Mouse (Mus musculus) heart, adult 2 months (tissue): ENCODE data around the gene Mbnl2. TPM values are rescaled to one million over a fixed set of nuclear protein-coding genes. Genes with fewer than 3 reads are reported as not detected.

Source experiments
- DNase-seq, 2 experiments: peaks; one replicate each; pipeline ENCODE4 v3.0.0; 2021
- H3K27ac ChIP-seq: fragments of 200-600 bp; 2 replicates; pipeline ENCODE4 v1.8.1; 2022
- H3K27me3 ChIP-seq: fragments of 200-500 bp; 2 replicates; pipeline ENCODE4 v1.6.1; 2012; ENCODE audit warnings: mild to moderate bottlenecking, low read length, inconsistent platforms, mixed read lengths; ENCODE audit not compliant: control insufficient read depth, insufficient read depth
- H3K36me3 ChIP-seq: fragments of 200-500 bp; 2 replicates; pipeline ENCODE4 v1.6.1; 2012; ENCODE audit warnings: low read length, inconsistent platforms; ENCODE audit not compliant: control insufficient read depth, insufficient read depth
- H3K4me1 ChIP-seq: fragments of 200-500 bp; 2 replicates; pipeline ENCODE4 v1.6.1; 2011; ENCODE audit warnings: low read length; ENCODE audit not compliant: control insufficient read depth, insufficient read depth
- H3K4me3 ChIP-seq: fragments of 200-600 bp; 2 replicates; pipeline ENCODE4 v1.8.1; 2022
- H3K79me2 ChIP-seq: fragments of 200-500 bp; replicated peaks from 2 replicates; pipeline ENCODE4 v1.6.1; 2012; ENCODE audit warnings: mild to moderate bottlenecking, inconsistent platforms, low read length, moderate library complexity, mixed read lengths; ENCODE audit not compliant: control insufficient read depth, insufficient read depth
- H3K9ac ChIP-seq: fragments of 200-500 bp; 2 replicates; pipeline ENCODE4 v1.6.1; 2012; ENCODE audit warnings: low read depth, mild to moderate bottlenecking, control low read depth, inconsistent platforms, low read length, mixed read lengths
- CTCF ChIP-seq: fragments of 200-600 bp; IDR thresholded peaks from 2 replicates; pipeline ENCODE4 v1.8.1; 2022; ENCODE audit warnings: antibody characterized with exemption, mild to moderate bottlenecking, moderate library complexity
- EP300 ChIP-seq: fragments of 200-500 bp; IDR thresholded peaks from 2 replicates; pipeline ENCODE4 v1.6.1; 2011; ENCODE audit warnings: low read depth, low read length, control low read depth; ENCODE audit not compliant: insufficient read depth
- POLR2A ChIP-seq: fragments of 200-500 bp; IDR thresholded peaks from 2 replicates; pipeline ENCODE4 v1.6.1; 2011; ENCODE audit warnings: mild to moderate bottlenecking, low read depth, low read length, control low read depth; ENCODE audit not compliant: insufficient read depth
- WGBS: fragments of 180-500 bp; shearing (Covaris S2); methylation state at CpG from one replicate; pipeline ENCODE4 v1.1.7; 2018; 5-methylcytosine and 5-hydroxymethylcytosine counted together
- intact Hi-C: fragments of 180-260 bp; cut with DNase I; formaldehyde crosslinking; loops from one replicate; pipeline ENCODE4 v1.15.1; 2025
- polyA plus RNA-seq: library from polyadenylated mRNA; depleted of rRNA; stranded (reverse); fragments of >200 nt; gene quantifications from 2 replicates; pipeline ENCODE4 v1.2.3, GENCODE M21; 2012
- total RNA-seq, 2 experiments: library from RNA; stranded (reverse); gene quantifications; 2 replicates each; pipeline ENCODE4 v1.2.3; 2021

The Mbnl2 gene
- total and polyA plus RNA-seq, 3 experiments: 91.1 to 258 (median 221) TPM

DNA sequence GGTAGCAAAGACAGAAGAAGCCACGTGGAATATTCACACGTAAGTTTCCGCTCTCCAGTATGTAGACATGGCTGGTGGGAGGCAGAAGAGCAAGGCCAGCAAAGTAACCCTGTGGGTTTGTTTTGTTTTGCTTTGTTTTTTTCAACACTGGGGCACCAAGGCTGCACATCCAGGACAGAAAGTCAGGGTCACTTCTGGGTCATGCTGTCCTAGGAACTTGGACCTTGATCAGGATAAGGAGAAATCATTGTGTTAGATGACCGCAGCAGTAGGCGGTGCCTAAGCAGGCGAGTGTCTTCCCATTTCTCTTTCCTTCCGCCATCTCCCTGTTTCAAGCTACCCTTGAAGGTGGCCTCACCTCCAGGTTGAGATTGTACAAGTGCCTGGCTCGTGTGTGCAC, 91.5 kb downstream of the Mbnl2 start:
- Histone ChIP-seq H3K27ac (peak overlapping the region; percentile 39), H3K27me3 (no peaks in the 10 kb centered on the region), H3K4me1 (peaks cover 57% of the 10 kb centered on the region), H3K79me2 (peaks cover 21% of the 10 kb centered on the region), H3K4me3 (no peak overlapping the region), H3K9ac (no peak overlapping the region), H3K36me3 (peaks cover 33% of the 10 kb centered on the region)
- intact Hi-C loops: no loop called here
- 64% methylated on average over 8 of the region's 8 CpGs for WGBS
- DNase-seq: peak in 1 of 2 experiments; percentile 35
- TF ChIP-seq POLR2A: no peak
- TF ChIP-seq EP300: peak; percentile 75

DNA sequence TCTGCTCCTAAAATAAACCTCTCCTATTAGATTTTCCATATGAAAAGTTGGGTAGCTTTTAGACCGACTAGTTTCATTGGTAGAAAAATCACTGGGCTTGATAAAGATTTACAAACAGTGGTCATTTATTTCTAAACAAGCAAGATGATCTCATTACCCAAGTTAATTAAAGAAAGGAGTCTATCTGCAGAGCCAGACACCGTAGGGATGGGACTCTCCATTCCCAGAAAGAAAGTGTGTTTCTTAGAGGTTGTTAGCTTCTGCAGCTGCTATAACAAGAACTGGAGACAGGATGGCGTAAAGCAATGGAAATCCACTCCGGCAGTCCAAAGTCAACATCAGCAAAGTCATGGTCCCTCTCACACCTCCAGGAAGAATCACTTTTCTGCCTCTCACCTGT, 92.1 kb downstream of the Mbnl2 start:
- intact Hi-C loops: no loop called here
- Histone ChIP-seq H3K4me1 (peaks cover 59% of the 10 kb centered on the region), H3K27ac (peak overlapping the region; percentile 39), H3K79me2 (peaks cover 23% of the 10 kb centered on the region), H3K4me3 (no peak overlapping the region), H3K9ac (no peak overlapping the region), H3K36me3 (peaks cover 37% of the 10 kb centered on the region), H3K27me3 (no peaks in the 10 kb centered on the region)
- DNase-seq: no peak
- TF ChIP-seq CTCF (no peak), POLR2A (no peak), EP300 (no peak)
- WGBS: 71% methylated on average over 4 of the region's 4 CpGs

DNA sequence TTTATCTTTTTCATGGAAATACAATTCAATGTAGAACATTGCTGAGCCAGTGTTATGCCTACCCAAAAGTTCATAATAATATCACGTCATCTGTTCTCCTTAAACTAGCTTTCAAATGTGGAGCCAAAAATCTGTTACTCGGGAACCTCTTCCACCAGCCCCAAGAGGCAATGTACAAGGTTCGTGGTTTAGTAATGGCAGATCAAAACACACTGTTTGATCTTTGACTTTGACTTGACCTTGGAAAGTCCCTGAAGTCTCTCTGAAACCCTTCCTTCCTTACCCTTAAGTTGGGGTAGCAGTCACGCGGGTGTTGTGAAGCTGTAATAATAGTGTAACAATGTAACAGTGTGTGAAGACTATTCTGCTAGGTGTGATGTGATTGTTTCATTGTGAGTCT, 93.0 kb downstream of the Mbnl2 start:
- Histone ChIP-seq H3K79me2 (peaks cover 21% of the 10 kb centered on the region), H3K4me1 (peaks cover 56% of the 10 kb centered on the region), H3K9ac (peak overlapping the region; percentile 35), H3K27me3 (no peaks in the 10 kb centered on the region), H3K36me3 (peaks cover 44% of the 10 kb centered on the region), H3K4me3 (no peak overlapping the region), H3K27ac (peak overlapping the region; percentile 74)
- DNase-seq: no peak
- no peak for TF ChIP-seq EP300
- TF ChIP-seq POLR2A: no peak
- TF ChIP-seq CTCF: no peak
- intact Hi-C loops: no loop called here
- WGBS: 42% methylated on average over 5 of the region's 5 CpGs

DNA sequence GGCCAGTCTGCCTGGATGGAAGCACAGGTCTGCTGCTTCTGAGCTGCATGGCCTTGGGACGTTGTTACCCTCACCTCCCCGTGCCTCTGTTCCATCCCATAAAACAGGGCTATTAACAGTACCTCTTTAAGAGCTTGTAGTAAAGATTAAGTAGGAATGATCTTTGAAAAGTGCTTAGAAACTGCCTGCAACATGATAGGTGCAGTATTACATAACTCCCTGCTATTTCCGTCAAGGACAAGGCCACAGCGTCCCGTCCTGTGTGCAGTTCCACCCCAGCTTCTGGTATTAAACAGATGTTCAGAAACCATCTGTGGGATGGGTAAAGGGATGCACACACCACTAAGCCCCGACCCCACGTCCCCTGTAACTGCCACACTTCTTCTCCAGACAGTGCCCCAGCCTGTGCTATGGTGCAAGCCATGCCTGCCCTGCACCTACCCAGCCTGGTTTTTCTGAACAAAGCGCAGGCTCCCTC, 93.5 kb downstream of the Mbnl2 start:
- intact Hi-C loops: no loop called here
- H3K4me3 ChIP-seq: no peak overlapping the region
- peak overlapping the region; percentile 74 for H3K27ac ChIP-seq
- H3K36me3 ChIP-seq: peaks cover 44% of the 10 kb centered on the region
- H3K9ac ChIP-seq: peak overlapping the region; percentile 56
- DNase-seq: peak; percentile 39 to 49
- H3K4me1 ChIP-seq: peaks cover 56% of the 10 kb centered on the region
- H3K27me3 ChIP-seq: no peaks in the 10 kb centered on the region
- 22% methylated on average over 8 of the region's 8 CpGs for WGBS
- H3K79me2 ChIP-seq: peaks cover 21% of the 10 kb centered on the region
- TF ChIP-seq EP300 (peak; percentile 71; the same call in 1 of the 2 replicates), CTCF (no peak), POLR2A (peak; percentile 34; the same call in 1 of the 2 replicates)

DNA sequence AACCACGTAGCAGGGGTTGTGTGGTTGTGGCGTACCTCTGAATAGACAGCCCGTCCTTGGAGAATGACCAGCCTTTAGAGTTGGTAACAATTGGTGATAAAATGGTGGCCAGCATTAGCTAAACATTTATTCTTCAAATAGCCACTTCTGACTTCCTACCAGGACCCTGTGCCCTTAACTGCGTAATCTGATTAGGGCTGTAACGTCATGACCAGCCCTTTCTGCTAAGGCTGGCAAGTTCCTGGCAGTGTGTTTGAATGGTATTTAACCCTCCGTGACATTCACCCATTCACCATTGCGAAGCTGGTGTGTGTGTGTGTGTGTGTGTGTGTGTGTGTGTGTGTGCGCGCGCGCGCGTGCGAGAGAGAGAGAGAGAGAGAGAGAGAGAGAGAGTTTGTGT, 94.6 kb downstream of the Mbnl2 start:
- no peak overlapping the region for H3K4me3 ChIP-seq
- no peak for DNase-seq
- 83% methylated on average over 14 of the region's 14 CpGs for WGBS
- H3K9ac ChIP-seq: no peak overlapping the region
- peaks cover 44% of the 10 kb centered on the region for H3K36me3 ChIP-seq
- H3K4me1 ChIP-seq: peaks cover 55% of the 10 kb centered on the region
- peak overlapping the region; percentile 74 for H3K27ac ChIP-seq
- H3K27me3 ChIP-seq: no peaks in the 10 kb centered on the region
- TF ChIP-seq POLR2A (no peak), CTCF (no peak), EP300 (no peak)
- intact Hi-C loops: no loop called here
- peaks cover 20% of the 10 kb centered on the region for H3K79me2 ChIP-seq

DNA sequence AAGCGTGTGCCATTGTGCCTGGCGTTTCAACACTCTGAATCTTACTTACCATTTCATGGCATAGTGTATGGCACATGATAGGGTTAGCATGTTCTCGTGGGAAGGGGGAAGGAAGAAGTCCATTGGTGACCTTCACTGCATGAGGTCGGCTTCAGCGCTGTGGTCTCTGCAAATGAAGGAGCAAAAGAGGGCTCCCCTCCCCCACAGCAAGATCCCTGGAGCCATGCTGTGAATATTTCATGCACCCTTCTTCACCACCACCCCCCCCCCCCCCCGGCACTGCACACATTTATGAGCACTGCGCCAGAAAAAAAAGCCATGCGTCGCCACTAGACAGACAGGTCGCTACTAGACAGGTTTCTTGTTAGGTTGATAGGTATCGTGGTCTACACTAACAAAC, 95.2 kb downstream of the Mbnl2 start:
- Histone ChIP-seq H3K27me3 (no peaks in the 10 kb centered on the region), H3K79me2 (peaks cover 19% of the 10 kb centered on the region), H3K9ac (no peak overlapping the region), H3K27ac (no peak overlapping the region), H3K4me3 (no peak overlapping the region), H3K4me1 (peaks cover 54% of the 10 kb centered on the region), H3K36me3 (peaks cover 40% of the 10 kb centered on the region)
- intact Hi-C loops: no loop called here
- WGBS: 37% methylated on average over 11 of the region's 11 CpGs
- no peak for TF ChIP-seq CTCF
- TF ChIP-seq EP300: no peak
- TF ChIP-seq POLR2A: no peak
- DNase-seq: peak in 1 of 2 experiments; percentile 18
